Mouse (Mus musculus) intestine, embryonic 14.5 days (tissue): ENCODE results near the gene Akt1s1. TPM values are rescaled to one million over a fixed set of nuclear protein-coding genes. Genes with fewer than 3 reads are reported as not detected.

ENCODE experiments used
- ATAC-seq: fragments of 200-750 bp; cut with Nextera tagmentation; replicated peaks from 2 replicates; pipeline ENCODE4 v1.8.0; 2017; ENCODE audit warnings: low read depth, moderate number of reproducible peaks, moderate TSS enrichment, moderate library complexity; ENCODE audit not compliant: low FRiP score, low TSS enrichment
- DNase-seq: peaks from one replicate; pipeline ENCODE4 v3.0.0-alpha.2; 2018; ENCODE audit warnings: low spot score
- H3K27ac ChIP-seq: fragments of 300-500 bp; sonication (generic); 2 replicates; pipeline ENCODE4 v1.5.1; 2014; ENCODE audit warnings: low read depth, mild to moderate bottlenecking, control low read depth
- H3K27me3 ChIP-seq: fragments of 300-500 bp; sonication (generic); replicated peaks from 2 replicates; pipeline ENCODE4 v1.6.1; 2014; ENCODE audit warnings: low read length, control low read depth; ENCODE audit not compliant: control insufficient read depth, insufficient read depth
- H3K36me3 ChIP-seq: fragments of 300-500 bp; sonication (generic); 2 replicates; pipeline ENCODE4 v1.6.1; 2014; ENCODE audit warnings: low read length, control low read depth; ENCODE audit not compliant: control insufficient read depth, insufficient read depth
- H3K4me1 ChIP-seq: fragments of 300-500 bp; sonication (generic); replicated peaks from 2 replicates; pipeline ENCODE4 v1.6.1; 2014; ENCODE audit warnings: low read length, control low read depth, mixed read lengths; ENCODE audit not compliant: control insufficient read depth, insufficient read depth
- H3K4me2 ChIP-seq: fragments of 300-500 bp; sonication (generic); 2 replicates; pipeline ENCODE4 v1.6.1; 2014; ENCODE audit warnings: low read length
- H3K4me3 ChIP-seq: fragments of 300-500 bp; sonication (generic); 2 replicates; pipeline ENCODE4 v1.5.1; 2014; ENCODE audit warnings: low read depth, low read length, control low read depth, mixed read lengths
- H3K9ac ChIP-seq: fragments of 300-500 bp; sonication (generic); 2 replicates; pipeline ENCODE4 v1.6.1; 2014; ENCODE audit warnings: mild to moderate bottlenecking, low read length
- H3K9me3 ChIP-seq: fragments of 300-500 bp; sonication (generic); 2 replicates; pipeline ENCODE4 v1.6.1; 2016; ENCODE audit warnings: low read length, control low read depth; ENCODE audit not compliant: control insufficient read depth
- WGBS: fragments of 180-500 bp; shearing (Covaris S2); extraction: QIAGEN DNeasy Blood & Tissue Kit; methylation state at CpG from one replicate; pipeline ENCODE4 v1.1.7; 2014; 5-methylcytosine and 5-hydroxymethylcytosine counted together
- polyA plus RNA-seq: library from polyadenylated mRNA; unstranded; fragments of >200 nt; fragmentation: Nextera tagmentation; extraction: Ambion mirVana; gene quantifications from 2 replicates; pipeline ENCODE4 v1.2.1, GENCODE M21; 2014

The Akt1s1 gene
- polyA plus RNA-seq, 1 experiment from 2014 or later = 68.0 TPM

GRCm38 (mm10) chr7:44877833-44878232 lies 29.0 kb downstream of the Akt1s1 start:
- H3K9ac ChIP-seq = no peak overlapping the region
- H3K4me2 ChIP-seq = no peak overlapping the region
- H3K27me3 ChIP-seq = no peaks in the 10 kb centered on the region
- 88% methylated on average over 14 of the region's 14 CpGs for WGBS
- no peak overlapping the region for H3K27ac ChIP-seq
- peaks cover 70% of the 10 kb centered on the region for H3K36me3 ChIP-seq
- no peak overlapping the region for H3K4me3 ChIP-seq
- ATAC-seq (no peak), DNase-seq (no peak)
- H3K9me3 ChIP-seq = no peaks in the 10 kb centered on the region
- no peaks in the 10 kb centered on the region for H3K4me1 ChIP-seq

GRCm38 (mm10) chr7:44883036-44883435 lies 34.2 kb downstream of the Akt1s1 start:
- Histone ChIP-seq H3K36me3 (peaks cover 90% of the 10 kb centered on the region), H3K4me2 (no peak overlapping the region), H3K9ac (no peak overlapping the region), H3K27me3 (no peaks in the 10 kb centered on the region), H3K4me1 (no peaks in the 10 kb centered on the region), H3K9me3 (no peaks in the 10 kb centered on the region), H3K4me3 (no peak overlapping the region), H3K27ac (no peak overlapping the region)
- no peak for ATAC-seq
- WGBS = 96% methylated on average over 3 of the region's 3 CpGs
- no peak for DNase-seq

- ATAC-seq = 0 out of 2 replicates have a peak, but pooled peaks have one; percentile 5
- no peaks in the 10 kb centered on the region for H3K27me3 ChIP-seq
- no peak for DNase-seq
- no peak overlapping the region for H3K27ac ChIP-seq
- peaks cover 86% of the 10 kb centered on the region for H3K36me3 ChIP-seq
- 98% methylated on average over 5 of the region's 5 CpGs for WGBS
- H3K9ac ChIP-seq = no peak overlapping the region
- no peaks in the 10 kb centered on the region for H3K4me1 ChIP-seq
- no peaks in the 10 kb centered on the region for H3K9me3 ChIP-seq
- H3K4me3 ChIP-seq = no peak overlapping the region
- H3K4me2 ChIP-seq = no peak overlapping the region
Observed at GRCm38 (mm10) chr7:44884637-44885036, 35.8 kb downstream of the Akt1s1 start.

- no peak overlapping the region for H3K4me3 ChIP-seq
- no peak overlapping the region for H3K9ac ChIP-seq
- H3K4me2 ChIP-seq = no peak overlapping the region
- peaks cover 9% of the 10 kb centered on the region for H3K4me1 ChIP-seq
- 90% methylated on average over 7 of the region's 7 CpGs for WGBS
- H3K27ac ChIP-seq = no peak overlapping the region
- DNase-seq = no peak
- no peaks in the 10 kb centered on the region for H3K27me3 ChIP-seq
- ATAC-seq = no peak
- H3K36me3 ChIP-seq = peaks cover 69% of the 10 kb centered on the region
- no peaks in the 10 kb centered on the region for H3K9me3 ChIP-seq
Observed at GRCm38 (mm10) chr7:44886964-44887363, 38.2 kb downstream of the Akt1s1 start.

GRCm38 (mm10) chr7:44888256-44889105 lies 39.7 kb downstream of the Akt1s1 start:
- H3K27ac ChIP-seq = no peak overlapping the region
- peaks cover 54% of the 10 kb centered on the region for H3K36me3 ChIP-seq
- WGBS = 88% methylated on average over 13 of the region's 13 CpGs
- no peak overlapping the region for H3K4me2 ChIP-seq
- no peak overlapping the region for H3K9ac ChIP-seq
- H3K4me1 ChIP-seq = peaks cover 14% of the 10 kb centered on the region
- no peaks in the 10 kb centered on the region for H3K9me3 ChIP-seq
- no peak for ATAC-seq
- DNase-seq = no peak
- no peaks in the 10 kb centered on the region for H3K27me3 ChIP-seq
- no peak overlapping the region for H3K4me3 ChIP-seq

- Histone ChIP-seq H3K4me2 (no peak overlapping the region), H3K9ac (no peak overlapping the region), H3K9me3 (no peaks in the 10 kb centered on the region), H3K27me3 (no peaks in the 10 kb centered on the region), H3K4me3 (no peak overlapping the region), H3K27ac (no peak overlapping the region), H3K36me3 (peaks cover 40% of the 10 kb centered on the region), H3K4me1 (peaks cover 19% of the 10 kb centered on the region)
- 85% methylated on average over 6 of the region's 7 CpGs for WGBS
- no peak for ATAC-seq
- no peak for DNase-seq
Observed at GRCm38 (mm10) chr7:44890180-44890579, 41.4 kb downstream of the Akt1s1 start.

- H3K9me3 ChIP-seq = no peaks in the 10 kb centered on the region
- peaks cover 21% of the 10 kb centered on the region for H3K4me1 ChIP-seq
- no peaks in the 10 kb centered on the region for H3K27me3 ChIP-seq
- no peak overlapping the region for H3K9ac ChIP-seq
- DNase-seq (no peak), ATAC-seq (no peak)
- no peak overlapping the region for H3K27ac ChIP-seq
- WGBS = 91% methylated on average over 4 of the region's 4 CpGs
- H3K4me2 ChIP-seq = peak overlapping the region; percentile 12; the same call in 1 of the 2 replicates
- H3K4me3 ChIP-seq = no peak overlapping the region
- peaks cover 37% of the 10 kb centered on the region for H3K36me3 ChIP-seq
Observed at GRCm38 (mm10) chr7:44890737-44891136, 41.9 kb downstream of the Akt1s1 start.

- DNase-seq (no peak), ATAC-seq (no peak)
- peak overlapping the region; percentile 99 for H3K27ac ChIP-seq
- no peaks in the 10 kb centered on the region for H3K9me3 ChIP-seq
- peak overlapping the region; percentile 90 for H3K4me2 ChIP-seq
- H3K9ac ChIP-seq = peak overlapping the region; percentile 95
- H3K4me3 ChIP-seq = peak overlapping the region; percentile 91
- 18% methylated on average over 6 of the region's 6 CpGs for WGBS
- H3K27me3 ChIP-seq = no peaks in the 10 kb centered on the region
- peaks cover 28% of the 10 kb centered on the region for H3K36me3 ChIP-seq
- H3K4me1 ChIP-seq = peaks cover 23% of the 10 kb centered on the region
Observed at GRCm38 (mm10) chr7:44891611-44892010, 42.8 kb downstream of the Akt1s1 start.
